Mouse (Mus musculus): ENCODE results near the gene Fgfr2. TPM values are rescaled to one million over a fixed set of nuclear protein-coding genes. Genes with fewer than 3 reads are reported as not detected.

Gene Fgfr2
- total RNA-seq, 2 experiments from 2014 or later = 0.26 to 0.51 TPM

- ATAC-seq (ENCODE audit: poor library complexity, severe bottlenecking) = no peak
Observed at GRCm38 (mm10) chr7:131989056-131989455, 1134.1 kb downstream of the Fgfr2 start.

- ATAC-seq (ENCODE audit: poor library complexity, severe bottlenecking) = no peak
Observed at GRCm38 (mm10) chr7:131978609-131979008, 1144.5 kb downstream of the Fgfr2 start.

GRCm38 (mm10) chr7:131975867-131976266 lies 1147.3 kb downstream of the Fgfr2 start:
- ATAC-seq (ENCODE audit: poor library complexity, severe bottlenecking) = no peak

- no peak for ATAC-seq (ENCODE audit: poor library complexity, severe bottlenecking)
Observed at GRCm38 (mm10) chr7:131970255-131970654, 1152.9 kb downstream of the Fgfr2 start.

GRCm38 (mm10) chr7:131966916-131967494 lies 1156.1 kb downstream of the Fgfr2 start:
- ATAC-seq (ENCODE audit: poor library complexity, severe bottlenecking) = no peak

GRCm38 (mm10) chr7:131966023-131966915 lies 1156.9 kb downstream of the Fgfr2 start, which contains the start of gene Gpr26:
Gene Gpr26 (plus strand): TSS chr7:131966460.
- ATAC-seq (ENCODE audit: poor library complexity, severe bottlenecking) = no peak

GRCm38 (mm10) chr7:131960551-131960950 lies 1162.6 kb downstream of the Fgfr2 start:
- ATAC-seq (ENCODE audit: poor library complexity, severe bottlenecking) = no peak

- no peak for ATAC-seq (ENCODE audit: poor library complexity, severe bottlenecking)
Observed at GRCm38 (mm10) chr7:131958705-131959104, 1164.4 kb downstream of the Fgfr2 start.

- no peak for ATAC-seq (ENCODE audit: poor library complexity, severe bottlenecking)
Observed at GRCm38 (mm10) chr7:131953402-131953801, 1169.7 kb downstream of the Fgfr2 start.

- no peak for ATAC-seq (ENCODE audit: poor library complexity, severe bottlenecking)
Observed at GRCm38 (mm10) chr7:131951131-131951530, 1172.0 kb downstream of the Fgfr2 start.

GRCm38 (mm10) chr7:131937611-131938010 lies 1185.5 kb downstream of the Fgfr2 start:
- no peak for ATAC-seq (ENCODE audit: poor library complexity, severe bottlenecking)

- no peak for ATAC-seq (ENCODE audit: poor library complexity, severe bottlenecking)
Observed at GRCm38 (mm10) chr7:131927288-131928050, 1195.7 kb downstream of the Fgfr2 start.

GRCm38 (mm10) chr7:131917384-131917783 lies 1205.8 kb downstream of the Fgfr2 start:
- ATAC-seq (ENCODE audit: poor library complexity, severe bottlenecking) = no peak

GRCm38 (mm10) chr7:131909611-131910010 lies 1213.5 kb downstream of the Fgfr2 start:
- ATAC-seq (ENCODE audit: poor library complexity, severe bottlenecking) = no peak

- ATAC-seq (ENCODE audit: poor library complexity, severe bottlenecking) = no peak
Observed at GRCm38 (mm10) chr7:131906499-131907190, 1216.5 kb downstream of the Fgfr2 start.

GRCm38 (mm10) chr7:131899356-131899755 lies 1223.8 kb downstream of the Fgfr2 start:
- ATAC-seq (ENCODE audit: poor library complexity, severe bottlenecking) = 0 out of 2 replicates have a peak, but pooled peaks have one; percentile 33

- ATAC-seq (ENCODE audit: poor library complexity, severe bottlenecking) = no peak
Observed at GRCm38 (mm10) chr7:131897282-131897681, 1225.9 kb downstream of the Fgfr2 start.

- ATAC-seq (ENCODE audit: poor library complexity, severe bottlenecking) = no peak
Observed at GRCm38 (mm10) chr7:131882824-131883223, 1240.3 kb downstream of the Fgfr2 start.

- peak; percentile 80 for ATAC-seq (ENCODE audit: poor library complexity, severe bottlenecking)
Observed at GRCm38 (mm10) chr7:131881876-131882615, 1241.1 kb downstream of the Fgfr2 start.

- ATAC-seq (ENCODE audit: poor library complexity, severe bottlenecking) = no peak
Observed at GRCm38 (mm10) chr7:131880150-131880549, 1243.0 kb downstream of the Fgfr2 start.
